Mouse (Mus musculus): Measurements from ENCODE around the gene Faf1.

Faf1 gene

GRCm38 (mm10) chr4:109987560-109988362 is 311.4 kb downstream of the Faf1 start:
- in situ Hi-C loops (cut with MboI, MseI) = no loop called here

- in situ Hi-C loops (cut with MboI, MseI) = no loop called here
Observed at GRCm38 (mm10) chr4:109988411-109988810, 312.0 kb downstream of the Faf1 start.

- in situ Hi-C loops (cut with MboI, MseI) = no loop called here
Observed at GRCm38 (mm10) chr4:109989213-109989612, 312.8 kb downstream of the Faf1 start.

- in situ Hi-C loops (cut with MboI, MseI) = loop anchor here in 1 of 2 experiments (25.0 kb wide), 1 partner anchor 419 kb away; no protein-coding TSS in a partner anchor
Observed at GRCm38 (mm10) chr4:110006044-110006443, 329.7 kb downstream of the Faf1 start.
